Mouse (Mus musculus) heart, embryonic 14.5 days (tissue): ENCODE data around the gene Slc27a5. TPM values are rescaled to one million over a fixed set of nuclear protein-coding genes. Genes with fewer than 3 reads are reported as not detected.

ENCODE experiments used
- ATAC-seq: fragments of 200-750 bp; cut with Nextera tagmentation; 2 replicates; pipeline ENCODE4 v1.8.0; 2017; ENCODE audit warnings: low read depth, moderate TSS enrichment; ENCODE audit not compliant: insufficient number of reproducible peaks, insufficient read depth, low FRiP score
- H3K27ac ChIP-seq, 2 experiments: fragments of 200-500 bp in 1 of 2; fragments of 300-500 bp in 1 of 2; sonication (generic) in 1 of 2; replicated peaks in 1 of 2; 2 replicates each; pipeline ENCODE4 v1.5.1; 2012 to 2014; ENCODE audit warnings: low read depth in 2 of 2, low read length in 2 of 2, control low read depth in 1 of 2, mild to moderate bottlenecking in 1 of 2, mixed read lengths in 1 of 2; ENCODE audit not compliant: control insufficient read depth in 1 of 2, insufficient read depth in 1 of 2
- H3K27me3 ChIP-seq: fragments of 300-500 bp; sonication (generic); 2 replicates; pipeline ENCODE4 v1.6.1; 2014; ENCODE audit warnings: mild to moderate bottlenecking, low read length, control low read depth; ENCODE audit not compliant: control insufficient read depth, insufficient read depth
- H3K36me3 ChIP-seq: fragments of 300-500 bp; sonication (generic); 2 replicates; pipeline ENCODE4 v1.6.1; 2014; ENCODE audit warnings: mild to moderate bottlenecking, control low read depth, low read length, mixed read lengths; ENCODE audit not compliant: control insufficient read depth, insufficient read depth
- H3K4me1 ChIP-seq, 2 experiments: fragments of 200-500 bp in 1 of 2; fragments of 300-500 bp in 1 of 2; sonication (generic) in 1 of 2; 2 replicates each; pipeline ENCODE4 v1.6.1; 2012 to 2014; ENCODE audit warnings: low read length in 2 of 2, control low read depth in 1 of 2, mixed read lengths in 1 of 2; ENCODE audit not compliant: control insufficient read depth in 2 of 2, insufficient read depth in 2 of 2
- H3K4me2 ChIP-seq: fragments of 300-500 bp; sonication (generic); 2 replicates; pipeline ENCODE4 v1.6.1; 2014; ENCODE audit warnings: mild to moderate bottlenecking, low read length
- H3K4me3 ChIP-seq, 2 experiments: fragments of 200-500 bp in 1 of 2; fragments of 300-500 bp in 1 of 2; sonication (generic) in 1 of 2; 2 replicates each; pipeline ENCODE4 v1.5.1; 2012 to 2014; ENCODE audit warnings: low read length in 2 of 2, mild to moderate bottlenecking in 2 of 2, control low read depth in 1 of 2, low read depth in 1 of 2, moderate library complexity in 1 of 2; ENCODE audit not compliant: control insufficient read depth in 1 of 2, insufficient read depth in 1 of 2
- H3K9ac ChIP-seq: fragments of 300-500 bp; sonication (generic); 2 replicates; pipeline ENCODE4 v1.6.1; 2014; ENCODE audit warnings: mild to moderate bottlenecking, low read length
- H3K9me3 ChIP-seq: fragments of 300-500 bp; sonication (generic); 2 replicates; pipeline ENCODE4 v1.6.1; 2016; ENCODE audit warnings: low read length, control low read depth; ENCODE audit not compliant: control insufficient read depth
- WGBS: fragments of 180-500 bp; shearing (Covaris S2); extraction: QIAGEN DNeasy Blood & Tissue Kit; methylation state at CpG from one replicate; pipeline ENCODE4 v1.1.7; 2014; 5-methylcytosine and 5-hydroxymethylcytosine counted together
- polyA plus RNA-seq: library from polyadenylated mRNA; unstranded; fragments of >200 nt; fragmentation: Nextera tagmentation; extraction: Ambion mirVana; gene quantifications from 2 replicates; pipeline ENCODE4 v1.2.1, GENCODE M21; 2014

The Slc27a5 gene
- polyA plus RNA-seq: 0.08 TPM in 1 of 2 replicates, not detected in the other

DNA sequence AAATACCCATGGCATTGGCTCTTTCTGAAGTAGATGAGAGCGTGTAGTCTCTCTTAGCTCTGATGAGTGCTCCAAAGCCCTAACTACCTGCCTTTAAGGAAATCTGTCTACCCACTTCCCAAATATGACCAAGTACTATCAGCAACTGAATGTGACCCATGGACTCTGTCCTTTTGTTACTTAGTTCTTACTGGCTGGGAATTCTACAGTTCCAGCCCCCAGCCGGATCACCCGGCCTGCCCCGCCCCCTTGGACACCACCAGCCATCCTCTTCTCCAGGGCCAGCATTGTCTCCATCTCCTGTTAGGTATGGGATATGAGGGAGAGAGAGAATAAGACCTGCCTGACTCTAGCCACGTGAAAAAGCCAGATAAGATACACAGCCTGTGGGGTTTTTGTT is at the start of gene Slc27a5:
Slc27a5 (minus strand) TSS at position 140 of the 400 bp plus-strand sequence.
- Histone ChIP-seq H3K27ac (no peak within 1 kb of the TSS), H3K9ac (no peak within 1 kb of the TSS), H3K9me3 (no peaks in the 10 kb centered on the region), H3K4me1 (no peaks in the 10 kb centered on the region), H3K4me3 (no peak within 1 kb of the TSS), H3K36me3 (no peaks in the 10 kb centered on the region), H3K27me3 (no peaks in the 10 kb centered on the region), H3K4me2 (no peak within 1 kb of the TSS)
- WGBS: 66% methylated on average over 5 of the region's 5 CpGs
- ATAC-seq: no peak

DNA sequence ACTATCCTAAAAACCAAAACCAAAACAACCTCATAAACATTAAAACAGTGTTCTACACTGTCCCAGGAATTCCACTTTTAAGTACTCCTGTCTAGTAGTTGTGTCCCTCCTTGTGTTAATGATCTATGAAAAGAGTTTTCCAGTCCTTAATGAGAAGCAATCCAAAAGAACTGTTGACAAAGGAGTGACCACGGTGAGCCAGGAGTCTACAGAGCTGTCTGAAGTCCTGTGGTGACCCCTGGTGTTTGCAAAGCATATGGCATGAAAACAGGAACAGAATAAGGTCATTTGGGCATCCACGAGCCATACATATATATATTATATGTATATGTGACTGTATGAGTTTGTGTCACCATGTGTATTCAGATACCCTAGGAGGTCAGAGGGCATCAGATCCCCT is 48.1 kb upstream of the Slc27a5 start:
- Histone ChIP-seq H3K9ac (no peak overlapping the region), H3K36me3 (0 out of 2 replicates have a peak, but pooled peaks cover 2% of the 10 kb centered on the region), H3K9me3 (0 out of 2 replicates have a peak, but pooled peaks cover 2% of the 10 kb centered on the region), H3K4me1 (peaks cover 5 to 9% of the 10 kb centered on the region in 2 experiments; a peak in 2 of 4 replicates), H3K27ac (no peak overlapping the region), H3K4me3 (no peak overlapping the region), H3K4me2 (no peak overlapping the region), H3K27me3 (peaks cover 34% of the 10 kb centered on the region)
- ATAC-seq: no peak
- WGBS: 6% methylated on average over 2 of the region's 2 CpGs

DNA sequence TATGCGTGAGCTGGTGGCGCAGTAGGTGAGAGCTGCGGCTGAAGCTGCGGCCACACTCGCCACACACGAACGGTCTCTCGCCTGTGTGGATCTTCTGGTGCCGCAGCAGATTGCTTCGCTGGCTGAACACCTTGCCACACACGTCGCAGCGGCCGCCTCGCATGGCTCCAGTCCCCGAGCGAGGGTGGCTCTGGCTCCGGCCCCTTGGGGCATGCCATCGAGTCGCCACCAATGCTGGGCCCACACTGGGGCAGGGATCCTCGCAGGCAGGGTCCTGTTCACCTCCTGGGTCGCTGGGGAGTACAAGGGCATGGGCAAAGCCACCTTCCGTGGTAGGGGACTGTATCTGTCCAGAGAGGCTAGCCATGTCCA is 46.2 kb upstream of the Slc27a5 start:
- H3K27me3 ChIP-seq: peaks cover 34% of the 10 kb centered on the region
- H3K9ac ChIP-seq: peak overlapping the region; percentile 70
- no peak for ATAC-seq
- WGBS: 6% methylated on average over 23 of the region's 23 CpGs
- 0 out of 2 replicates have a peak, but pooled peaks cover 2% of the 10 kb centered on the region for H3K9me3 ChIP-seq
- H3K4me2 ChIP-seq: peak overlapping the region; percentile 93
- H3K4me3 ChIP-seq: peak overlapping the region; percentile 37 to 48
- peaks cover 5 to 12% of the 10 kb centered on the region in 2 experiments; a peak in 2 of 4 replicates for H3K4me1 ChIP-seq
- H3K36me3 ChIP-seq: no peaks in the 10 kb centered on the region
- no peak overlapping the region for H3K27ac ChIP-seq

DNA sequence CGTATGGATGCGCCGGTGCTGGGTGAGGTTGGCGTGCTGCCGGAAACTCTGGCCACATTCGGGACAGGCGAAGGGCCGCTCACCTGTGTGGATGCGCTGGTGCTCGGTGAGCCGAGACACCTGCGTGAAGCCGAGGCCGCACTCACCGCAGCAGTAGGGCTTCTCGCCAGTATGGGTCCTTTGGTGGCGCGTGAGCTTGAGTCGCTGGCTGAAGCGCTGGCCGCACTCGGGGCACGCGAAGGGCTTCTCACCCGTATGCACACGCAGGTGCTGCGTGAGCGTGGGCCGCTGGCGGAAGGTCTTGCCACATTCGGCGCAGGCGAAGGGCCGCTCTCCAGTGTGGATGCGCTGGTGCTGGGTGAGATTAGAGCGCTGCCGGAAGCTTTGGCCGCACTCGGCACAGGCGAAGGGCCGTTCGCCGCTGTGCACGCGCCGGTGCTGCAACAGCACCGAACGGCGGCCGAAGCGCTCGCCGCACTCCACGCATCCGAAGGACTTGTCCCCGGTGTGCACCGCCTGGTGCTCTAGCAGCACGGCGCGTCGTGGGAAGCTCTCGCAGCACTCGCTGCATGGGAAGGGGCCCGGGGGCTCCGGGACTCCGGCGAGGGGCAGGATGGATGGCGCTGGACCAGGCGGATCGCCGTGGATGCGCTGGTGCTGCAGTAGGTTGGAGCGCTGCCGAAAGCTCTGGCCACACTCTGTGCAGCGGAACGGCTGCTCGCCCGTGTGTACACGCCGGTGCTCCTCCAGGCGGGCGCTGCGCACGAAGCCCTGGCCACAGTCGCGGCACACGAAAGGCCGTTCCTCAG is 45.7 kb upstream of the Slc27a5 start:
- Histone ChIP-seq H3K36me3 (no peaks in the 10 kb centered on the region), H3K27ac (no peak overlapping the region), H3K4me2 (peak overlapping the region; percentile 93), H3K9me3 (0 out of 2 replicates have a peak, but pooled peaks cover 2% of the 10 kb centered on the region), H3K4me3 (peak overlapping the region; percentile 37 to 48), H3K27me3 (peaks cover 34% of the 10 kb centered on the region), H3K4me1 (peaks cover 9 to 18% of the 10 kb centered on the region in 2 experiments), H3K9ac (peak overlapping the region; percentile 70)
- WGBS: 5% methylated on average over 83 of the region's 88 CpGs
- no peak; the same call in 1 of the 2 replicates for ATAC-seq

DNA sequence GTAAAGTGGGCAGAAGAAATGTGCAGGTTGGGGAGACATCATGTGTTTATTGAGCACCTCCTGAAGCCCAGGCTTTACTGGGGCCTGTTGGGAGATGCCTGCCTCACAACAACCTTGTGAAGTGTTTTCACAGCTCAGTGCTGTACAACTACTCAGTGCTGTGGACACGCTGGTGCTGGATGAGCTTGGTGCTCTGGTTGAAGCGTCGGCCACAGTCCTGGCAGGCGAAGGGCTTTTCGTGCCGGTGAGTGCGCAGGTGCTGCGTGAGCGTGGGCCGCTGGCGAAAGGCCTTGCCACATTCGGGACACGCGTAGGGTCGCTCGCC is 45.1 kb upstream of the Slc27a5 start:
- no peak for ATAC-seq
- WGBS: 40% methylated on average over 16 of the region's 16 CpGs
- Histone ChIP-seq H3K36me3 (no peaks in the 10 kb centered on the region), H3K9ac (no peak overlapping the region; the same call in 1 of the 2 replicates), H3K27ac (no peak overlapping the region), H3K4me1 (peaks cover 10 to 19% of the 10 kb centered on the region in 2 experiments), H3K4me2 (peak overlapping the region; percentile 93), H3K9me3 (0 out of 2 replicates have a peak, but pooled peaks cover 2% of the 10 kb centered on the region), H3K27me3 (peaks cover 34% of the 10 kb centered on the region), H3K4me3 (peak overlapping the region in 1 of 2 experiments; percentile 48; a peak in 1 of 4 replicates)

DNA sequence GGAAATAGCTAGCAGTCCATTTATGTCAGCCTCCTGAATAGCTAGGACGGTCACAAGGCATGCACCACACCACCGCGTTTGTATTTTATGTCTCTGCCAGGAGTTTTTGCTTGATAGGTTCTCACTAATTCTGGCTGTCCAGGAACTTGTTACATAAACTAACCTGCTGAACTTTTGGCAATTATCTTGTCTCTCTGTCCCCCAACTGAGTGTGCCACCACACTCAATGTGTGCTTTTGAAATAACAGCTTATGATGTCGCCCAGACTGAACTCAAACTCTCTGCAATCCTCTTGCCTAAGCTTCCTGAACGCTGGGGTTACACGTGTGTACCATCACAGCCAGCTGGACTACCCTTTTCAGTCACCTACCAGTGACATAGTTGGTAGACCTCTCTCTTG is 44.5 kb upstream of the Slc27a5 start:
- Histone ChIP-seq H3K4me1 (peaks cover 10 to 19% of the 10 kb centered on the region in 2 experiments), H3K27ac (no peak overlapping the region), H3K9ac (no peak overlapping the region), H3K9me3 (0 out of 2 replicates have a peak, but pooled peaks cover 2% of the 10 kb centered on the region), H3K36me3 (no peaks in the 10 kb centered on the region), H3K27me3 (peaks cover 34% of the 10 kb centered on the region), H3K4me2 (no peak overlapping the region), H3K4me3 (no peak overlapping the region)
- no peak for ATAC-seq
- 66% methylated on average over 6 of the region's 6 CpGs for WGBS

DNA sequence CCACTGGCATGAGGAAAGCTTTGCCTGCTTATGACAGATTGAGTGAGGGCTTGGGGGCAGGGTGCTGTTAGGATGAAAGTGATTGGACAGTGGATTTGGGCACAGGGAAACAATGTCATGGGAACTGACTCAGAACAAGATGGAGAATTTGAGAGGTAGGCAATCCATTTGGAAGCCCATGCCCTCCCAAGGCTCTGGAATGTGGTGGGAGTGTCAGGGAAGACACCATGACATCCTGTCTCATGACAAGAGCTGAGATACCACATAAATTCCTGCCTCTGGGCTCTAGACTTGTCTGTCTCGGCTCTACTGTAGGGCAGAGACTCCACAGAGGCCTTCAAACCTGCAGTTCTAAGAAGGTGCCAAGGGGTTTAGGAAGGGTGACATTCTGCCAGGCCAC is 43.3 kb upstream of the Slc27a5 start:
- peaks cover 34% of the 10 kb centered on the region for H3K27me3 ChIP-seq
- peaks cover 10 to 26% of the 10 kb centered on the region in 2 experiments for H3K4me1 ChIP-seq
- H3K9ac ChIP-seq: no peak overlapping the region
- ATAC-seq: no peak
- no peak overlapping the region for H3K4me2 ChIP-seq
- H3K4me3 ChIP-seq: no peak overlapping the region
- H3K9me3 ChIP-seq: 0 out of 2 replicates have a peak, but pooled peaks cover 2% of the 10 kb centered on the region
- 33% methylated on average over 1 of the region's 1 CpGs for WGBS
- H3K27ac ChIP-seq: no peak overlapping the region
- peaks cover 2% of the 10 kb centered on the region for H3K36me3 ChIP-seq
